Mouse (Mus musculus): Measurements from ENCODE around the gene Olfr815.
"Not testable (repeated sequence)": the region's sequence is repeated elsewhere in the genome, so short reads cannot be mapped to it uniquely, and the experiment has no call there.

Olfr815 gene

GRCm38 (mm10) chr10:129905767-129906166 is at the start of gene Olfr815:
Olfr815 (minus strand) TSS chr10:129905867.
- not testable (repeated sequence) for DNase-seq (ENCODE audit: extremely low read depth, low read depth)

GRCm38 (mm10) chr10:129949000-129949399 is 43.3 kb upstream of the Olfr815 start, which contains the start of gene Olfr818:
Olfr818 (minus strand) TSS chr10:129949100.
- no peak for DNase-seq (ENCODE audit: extremely low read depth, low read depth)

- no peak for DNase-seq (ENCODE audit: extremely low read depth, low read depth)
These were observed 9.8 kb upstream of the Olfr815 start, which contains the start of gene Olfr816 for GRCm38 (mm10) chr10:129915497-129915896. Olfr816 (minus strand) TSS chr10:129915597.

GRCm38 (mm10) chr10:129885934-129886333 is 19.7 kb downstream of the Olfr815 start:
- no peak for DNase-seq (ENCODE audit: extremely low read depth, low read depth)

- DNase-seq (ENCODE audit: extremely low read depth, low read depth) = not testable (repeated sequence)
These were observed 20.2 kb downstream of the Olfr815 start for GRCm38 (mm10) chr10:129885496-129885895.

- DNase-seq (ENCODE audit: extremely low read depth, low read depth) = not testable (repeated sequence)
These were observed 25.9 kb downstream of the Olfr815 start, which contains the start of gene Olfr814 for GRCm38 (mm10) chr10:129879751-129880150. Olfr814 (minus strand) TSS chr10:129879851.

- DNase-seq (ENCODE audit: extremely low read depth, low read depth) = no peak
These were observed 50.6 kb downstream of the Olfr815 start, which contains the start of gene Olfr813 for GRCm38 (mm10) chr10:129855067-129855466. Olfr813 (plus strand) TSS chr10:129855367.

Data from MEL-GATA-1-ER (cell line).